10 mouse cellular contexts compared by ENCODE assay signal in the genomic region with DNA sequence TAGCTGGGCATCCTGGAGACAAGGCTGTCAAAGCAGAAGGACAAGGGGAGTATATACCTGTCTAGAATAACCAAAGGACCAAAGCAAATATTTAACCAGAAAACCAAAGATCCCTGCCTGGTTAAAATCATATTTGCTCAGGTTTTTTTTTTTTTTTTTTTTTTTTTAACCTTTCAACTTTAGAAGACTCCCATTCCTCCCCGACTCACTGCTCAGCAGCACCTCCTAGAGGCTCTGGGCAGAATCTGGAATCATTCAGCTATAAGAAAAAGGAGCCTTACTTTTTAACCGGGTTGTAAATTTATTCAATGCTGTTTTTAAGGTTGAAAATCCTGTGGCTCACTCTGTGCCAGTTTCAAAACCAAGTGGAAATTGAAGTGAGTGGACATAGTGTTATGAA. TPM values are rescaled to one million over a fixed set of nuclear protein-coding genes. Genes with fewer than 3 reads are reported as not detected.
DNase-seq lines count a peak whose midpoint lies in the region; TF ChIP-seq lines count a peak whose summit lies in the region.
"Had no signal": no experiment of that assay in that cellular context is flagged by ENCODE, and none has a peak within 500 bp of the region (broad histone marks: within the 10 kb centered on the region; RNA-seq: fewer than 3 reads in every experiment).

No protein-coding gene starts in this region.

- TF ChIP-seq CTCF in gastrocnemius, adult 2 months (IDR thresholded peaks at IDR 0.05) = peak; percentile 55
- TF ChIP-seq CTCF in thymus, adult 2 months (IDR thresholded peaks at IDR 0.05; ENCODE audit: borderline replicate concordance, control insufficient read depth, extremely low read depth, insufficient read depth, low read length, poor library complexity) = no peak

- DNase-seq in gastrocnemius, adult 2 months = no peak
- no peak for DNase-seq in gastrocnemius, postnatal 4 days (ENCODE audit: low spot score in 2 of 2)
- peak; percentile 14 for DNase-seq in thymus, adult 2 months
- DNase-seq in thymus, adult 18-20 months = no peak
- DNase-seq in large intestine, adult 2 months (ENCODE audit: low read depth, low spot score) = peak; percentile 44
- peak; percentile 67 for DNase-seq in thymus, postnatal 4 days
- DNase-seq in adrenal gland, adult 8-10 months = no peak
- DNase-seq in layer of hippocampus, adult 11-12 months (ENCODE audit: low spot score) = no peak
- DNase-seq: gastrocnemius, postnatal 10 days had no signal

- no peak for TF ChIP-seq POLR2A in thymus, adult 2 months (IDR thresholded peaks at IDR 0.05; ENCODE audit: control insufficient read depth, extremely low read depth, insufficient read depth, low read length, poor library complexity)

- no peaks in the 10 kb centered on the region for H3K4me1 ChIP-seq in thymus, adult 2 months (replicated peaks; ENCODE audit: control insufficient read depth, insufficient read depth, low read length)
- H3K4me1 ChIP-seq: limb, embryonic 12.5 days had no signal

- H3K27me3 ChIP-seq in thymus, adult 2 months (ENCODE audit: control insufficient read depth, insufficient read depth, low read length) = no peaks in the 10 kb centered on the region
- H3K27me3 ChIP-seq: limb, embryonic 12.5 days had no signal

- H3K4me3 ChIP-seq in gastrocnemius, adult 2 months = no peak overlapping the region
- no peak overlapping the region for H3K4me3 ChIP-seq in thymus, adult 2 months (ENCODE audit: control insufficient read depth, insufficient read depth, low read length)
- H3K4me3 ChIP-seq: limb, embryonic 12.5 days had no signal

- intact Hi-C loops in gastrocnemius, adult 2 months (cut with DNase I) = no loop called here

- H3K27ac ChIP-seq in gastrocnemius, adult 2 months = no peak overlapping the region
- no peak overlapping the region for H3K27ac ChIP-seq in thymus, adult 2 months (ENCODE audit: control insufficient read depth, insufficient read depth, low read length)
- H3K27ac ChIP-seq: limb, embryonic 12.5 days had no signal

- WGBS in thymus, adult 2 months = 64% methylated on average over 2 of the region's 2 CpGs
- 45% methylated on average over 2 of the region's 2 CpGs for whole genome bisulfite sequencing in large intestine, adult 2 months

- no peaks in the 10 kb centered on the region for H3K36me3 ChIP-seq in thymus, adult 2 months (ENCODE audit: control insufficient read depth, insufficient read depth, low read length)

RNA-seq across cellular contexts. Expression of gene Slc6a3, which starts 33.8 kb away (rescaled TPM):
- not detected for total RNA-seq in gastrocnemius, adult 2 months (2021)
- not detected for total RNA-seq in gastrocnemius, postnatal 4 days (2021)
- polyA plus RNA-seq in thymus, adult 2 months (2012; rRNA removed) = 0.22 and 0.40 TPM in 2 replicates
- polyA plus RNA-seq in large intestine, adult 2 months (2012; rRNA removed) = 0.07 TPM in 1 of 2 replicates, not detected in the other
- under 1 TPM in 1 of 4 experiments, not detected in 3; 0.15 TPM for total RNA-seq in adrenal gland, adult 8-10 months (2022)
- total RNA-seq: gastrocnemius, postnatal 10 days had no signal

RNA-seq across cellular contexts. Expression of gene Lpcat1, which starts 35.7 kb away (rescaled TPM):
- 1 to 10 TPM; 3.5 to 3.6 TPM for total RNA-seq in gastrocnemius, adult 2 months (2021)
- total RNA-seq in gastrocnemius, postnatal 4 days (2021) = 10 to 100 TPM; 17.8 to 19.0 TPM
- 38.9 and 40.9 TPM in 2 replicates for polyA plus RNA-seq in thymus, adult 2 months (2012; rRNA removed)
- 8.0 and 10.1 TPM in 2 replicates for polyA plus RNA-seq in large intestine, adult 2 months (2012; rRNA removed)
- total RNA-seq in adrenal gland, adult 8-10 months (2022) = 10 to 100 TPM; 16.2 to 26.5 (median 20.5) TPM

Comparison
In these comparisons a context has a peak if more than half of its experiments do, and no peak if none do; other contexts are left out.
1. DNase-seq: peak in thymus, adult 2 months (single experiment), large intestine, adult 2 months (single experiment) and thymus, postnatal 4 days (single experiment); none in gastrocnemius, adult 2 months (single experiment), gastrocnemius, postnatal 4 days (0 of 2), thymus, adult 18-20 months (0 of 2), adrenal gland, adult 8-10 months (single experiment) and layer of hippocampus, adult 11-12 months (single experiment).